Mouse (Mus musculus) brain, embryonic 14.5 days (tissue): ENCODE measurements at regions not wholly inside any gene's neighbourhood (a gene's known extent, or its start where the extent isn't known, plus 50 kb on each side); places are given as distances from the start of the nearest gene placed in this dataset.

ENCODE experiments used
- CTCF ChIP-seq: fragments of 200-500 bp; IDR thresholded peaks from 2 replicates; pipeline ENCODE4 v1.5.1; 2012; ENCODE audit warnings: inconsistent platforms, mild to moderate bottlenecking, moderate library complexity, borderline replicate concordance; ENCODE audit not compliant: insufficient read depth, insufficient read length; ENCODE audit errors: extremely low read depth
- POLR2A ChIP-seq: fragments of 200-500 bp; IDR thresholded peaks from 2 replicates; pipeline ENCODE4 v1.6.1; 2012; ENCODE audit warnings: mild to moderate bottlenecking, inconsistent platforms, borderline replicate concordance; ENCODE audit not compliant: poor library complexity, insufficient read depth, insufficient read length, severe bottlenecking; ENCODE audit errors: extremely low read depth

DNA sequence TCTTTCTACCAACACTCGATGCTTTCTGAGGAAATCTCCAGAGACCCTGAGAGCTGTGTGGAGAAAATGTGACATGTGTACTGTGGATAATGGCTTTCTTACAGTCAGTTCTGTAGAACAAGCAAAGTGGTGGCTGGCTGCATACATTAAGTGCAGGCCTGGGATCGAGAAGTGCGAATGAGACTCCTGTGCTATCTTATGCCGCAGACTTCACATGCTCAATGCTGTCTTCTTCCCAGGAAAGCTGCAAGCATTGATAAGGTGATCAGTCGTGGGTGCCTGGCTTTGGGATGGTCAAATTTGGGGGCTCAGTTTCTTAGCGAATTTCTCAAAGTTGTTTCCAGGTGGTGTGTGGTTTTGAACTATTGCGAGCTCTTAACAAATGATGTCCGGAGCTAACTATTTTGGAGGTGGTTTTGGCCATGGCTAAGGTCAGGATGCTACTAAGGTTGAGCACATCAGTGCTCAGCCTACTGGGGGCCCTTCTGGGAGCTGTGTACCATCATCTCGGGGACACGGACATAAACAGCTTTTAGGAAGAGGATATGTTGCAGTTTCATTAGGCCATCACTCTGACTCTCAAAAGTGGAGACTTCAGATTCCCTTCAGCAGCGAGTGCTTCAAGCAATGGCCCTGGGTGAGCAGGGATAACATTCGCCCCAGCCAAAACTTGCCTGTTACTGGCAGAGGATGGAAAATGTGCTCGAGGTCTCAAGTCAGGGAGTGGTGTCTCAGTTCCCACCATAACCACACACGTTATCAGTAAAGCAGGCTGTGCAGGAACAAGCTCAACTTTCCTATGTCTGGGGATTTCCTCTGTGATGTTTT is 646.7 kb downstream of the Zfp706 start:
- TF ChIP-seq POLR2A (no peak), CTCF (no peak)
